Mouse (Mus musculus): ENCODE results near the gene Ppp1ca.

GRCm38 (mm10) chr19:4220957-4221743 lies 29.3 kb downstream of the Ppp1ca start:
- TF ChIP-seq CTCF (IDR thresholded peaks at IDR 0.05; ENCODE audit: low read depth, low read length) (no peak), GATA1 (IDR thresholded peaks at IDR 0.05; ENCODE audit: borderline replicate concordance, low read length) (no peak), POLR2AphosphoS5 (IDR thresholded peaks at IDR 0.05; ENCODE audit: insufficient replicate concordance, low read depth, low read length) (no peak), GATA2 (IDR thresholded peaks at IDR 0.05; ENCODE audit: borderline replicate concordance, low read depth, low read length) (no peak)

Measured in G1E (cell line).